Mouse (Mus musculus) small intestine, adult 2 months (tissue): Measurements from ENCODE around the gene Ip6k3.

Source experiments
- CTCF ChIP-seq: fragments of 200-500 bp; IDR thresholded peaks from 2 replicates; pipeline ENCODE4 v1.5.1; 2012; ENCODE audit warnings: low read depth, mild to moderate bottlenecking, control low read depth, inconsistent platforms, low read length, moderate library complexity, mixed read lengths; ENCODE audit not compliant: insufficient replicate concordance, insufficient read length; ENCODE audit errors: extremely low read depth
- POLR2A ChIP-seq: fragments of 200-500 bp; IDR thresholded peaks from 2 replicates; pipeline ENCODE4 v1.6.1; 2012; ENCODE audit warnings: low read depth, mild to moderate bottlenecking, control low read depth, inconsistent platforms, low read length, moderate library complexity

DNA sequence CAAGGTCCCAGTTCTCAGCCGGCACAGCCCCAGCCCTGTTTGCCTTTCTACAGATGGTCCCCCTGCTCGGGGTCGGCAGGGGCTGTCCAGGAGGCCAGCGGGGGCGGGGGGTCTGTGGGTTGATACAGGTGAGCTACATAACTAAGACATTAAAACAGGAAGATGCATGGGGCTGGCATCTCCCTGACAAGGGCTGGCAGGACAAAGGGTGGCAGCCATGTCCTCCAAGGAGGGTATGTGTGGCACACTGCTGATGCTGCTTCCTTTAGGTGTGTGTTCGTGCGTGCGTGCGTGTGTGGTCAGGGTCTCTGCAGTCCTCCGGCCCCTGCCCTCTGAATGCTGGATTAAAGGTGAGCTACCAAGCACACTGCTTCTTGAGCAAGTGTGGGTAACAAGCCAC is 40.6 kb downstream of the Ip6k3 start:
- no peak for TF ChIP-seq CTCF
- TF ChIP-seq POLR2A: no peak
